Comparison of ENCODE assay signal across 12 mouse cellular contexts in genomic region chr15:63079825-63080224, GRCm38 (mm10).
DNase-seq lines count a peak whose midpoint lies in the region; ATAC-seq and TF ChIP-seq lines count a peak whose summit lies in the region.
"Had no signal": no experiment of that assay in that cellular context is flagged by ENCODE, and none has a peak within 500 bp of the region (broad histone marks: within the 10 kb centered on the region; RNA-seq: fewer than 3 reads in every experiment).

No protein-coding gene starts in this region.

- peak; percentile 41; the same call in 1 of the 2 replicates for ATAC-seq in embryonic facial prominence, embryonic 14.5 days (ENCODE audit: low read depth)
- peak; percentile 34; the same call in 1 of the 2 replicates for ATAC-seq in lung, embryonic 16.5 days (ENCODE audit: low read depth)
- ATAC-seq in lung, postnatal 0 days: no peak

- 64% methylated on average over 4 of the region's 4 CpGs for whole genome bisulfite sequencing in embryonic facial prominence, embryonic 14.5 days
- 82% methylated on average over 4 of the region's 4 CpGs for WGBS in embryonic facial prominence, embryonic 10.5 days
- WGBS in lung, embryonic 16.5 days: 66% methylated on average over 4 of the region's 4 CpGs
- WGBS in lung, adult 2 months: 79% methylated on average over 4 of the region's 4 CpGs
- 71% methylated on average over 4 of the region's 4 CpGs for WGBS in lung, postnatal 0 days

- H3K9me3 ChIP-seq in embryonic facial prominence, embryonic 14.5 days (ENCODE audit: control insufficient read depth, low read length): no peaks in the 10 kb centered on the region
- no peaks in the 10 kb centered on the region for H3K9me3 ChIP-seq in embryonic facial prominence, embryonic 10.5 days
- H3K9me3 ChIP-seq in lung, embryonic 16.5 days (ENCODE audit: control insufficient read depth, low read length): no peaks in the 10 kb centered on the region
- H3K9me3 ChIP-seq in lung, postnatal 0 days (ENCODE audit: low read length): no peaks in the 10 kb centered on the region

- H3K4me3 ChIP-seq in embryonic facial prominence, embryonic 14.5 days (ENCODE audit: low read depth, low read length): no peak overlapping the region
- H3K4me3 ChIP-seq in embryonic facial prominence, embryonic 10.5 days: no peak overlapping the region
- no peak overlapping the region for H3K4me3 ChIP-seq in lung, embryonic 16.5 days (ENCODE audit: low read length)
- H3K4me3 ChIP-seq in lung, adult 2 months (replicated peaks; ENCODE audit: extremely low read depth, low read depth, low read length): no peak overlapping the region
- H3K4me3 ChIP-seq in lung, postnatal 0 days (ENCODE audit: low read depth, low read length): no peak overlapping the region

- H3K4me1 ChIP-seq in embryonic facial prominence, embryonic 14.5 days (ENCODE audit: control insufficient read depth, insufficient read depth, low read length): no peaks in the 10 kb centered on the region
- H3K4me1 ChIP-seq in embryonic facial prominence, embryonic 10.5 days: no peaks in the 10 kb centered on the region
- no peaks in the 10 kb centered on the region for H3K4me1 ChIP-seq in lung, embryonic 16.5 days (replicated peaks; ENCODE audit: control insufficient read depth, insufficient read depth, low read length)
- H3K4me1 ChIP-seq in lung, adult 2 months (ENCODE audit: control insufficient read depth, insufficient read depth, low read length): no peaks in the 10 kb centered on the region
- H3K4me1 ChIP-seq in lung, postnatal 0 days (ENCODE audit: insufficient read depth, low read depth, low read length): no peaks in the 10 kb centered on the region

- no peak for TF ChIP-seq CTCF in lung, adult 2 months (IDR thresholded peaks at IDR 0.05; ENCODE audit: insufficient read depth, low read length)
- no peak for TF ChIP-seq CTCF in lung, postnatal 0 days (IDR thresholded peaks at IDR 0.05)

- no peak for TF ChIP-seq EP300 in lung, postnatal 0 days (IDR thresholded peaks at IDR 0.05)

- peak; percentile 47 for DNase-seq in embryonic facial prominence, embryonic 14.5 days (ENCODE audit: low spot score)
- DNase-seq in embryonic facial prominence, embryonic 10.5 days (ENCODE audit: low spot score): no peak
- DNase-seq in lung, adult 2 months: no peak
- DNase-seq in gastrocnemius, adult 18-20 months (ENCODE audit: low spot score): peak; percentile 70
- DNase-seq in lung, postnatal 0 days (ENCODE audit: low spot score): peak; percentile 24
- no peak for DNase-seq in kidney, adult 18-20 months
- no peak for DNase-seq in spleen, postnatal 14 days (ENCODE audit: low spot score in 2 of 2)
- DNase-seq: B cell, adult 2 months; liver; right cerebral cortex, adult 18-20 months had no signal

- no peak overlapping the region for H3K27ac ChIP-seq in embryonic facial prominence, embryonic 14.5 days (replicated peaks; ENCODE audit: low read depth, low read length)
- no peak overlapping the region for H3K27ac ChIP-seq in embryonic facial prominence, embryonic 10.5 days (replicated peaks)
- H3K27ac ChIP-seq in lung, embryonic 16.5 days (ENCODE audit: low read length): no peak overlapping the region
- H3K27ac ChIP-seq in lung, postnatal 0 days (ENCODE audit: low read length): no peak overlapping the region
- H3K27ac ChIP-seq: stomach, postnatal 0 days had no signal

- no peak overlapping the region for H3K4me2 ChIP-seq in embryonic facial prominence, embryonic 14.5 days (ENCODE audit: low read depth, low read length)
- H3K4me2 ChIP-seq in lung, embryonic 16.5 days (ENCODE audit: low read depth, low read length): no peak overlapping the region
- H3K4me2 ChIP-seq in lung, postnatal 0 days (replicated peaks; ENCODE audit: low read depth, low read length): no peak overlapping the region

- H3K36me3 ChIP-seq in embryonic facial prominence, embryonic 14.5 days (ENCODE audit: control insufficient read depth, insufficient read depth, low read length): no peaks in the 10 kb centered on the region
- no peaks in the 10 kb centered on the region for H3K36me3 ChIP-seq in embryonic facial prominence, embryonic 10.5 days (replicated peaks)
- no peaks in the 10 kb centered on the region for H3K36me3 ChIP-seq in lung, embryonic 16.5 days (ENCODE audit: control insufficient read depth, insufficient read depth, low read length)
- H3K36me3 ChIP-seq in lung, postnatal 0 days (ENCODE audit: insufficient read depth, low read length): no peaks in the 10 kb centered on the region

- TF ChIP-seq POLR2A in lung, adult 2 months (IDR thresholded peaks at IDR 0.05; ENCODE audit: borderline replicate concordance, extremely low read depth, low read depth, low read length): no peak

- H3K9ac ChIP-seq in embryonic facial prominence, embryonic 14.5 days (ENCODE audit: low read depth, low read length): no peak overlapping the region
- no peak overlapping the region for H3K9ac ChIP-seq in lung, embryonic 16.5 days (ENCODE audit: low read length)
- no peak overlapping the region for H3K9ac ChIP-seq in lung, postnatal 0 days (replicated peaks; ENCODE audit: low read depth)

- H3K27me3 ChIP-seq in embryonic facial prominence, embryonic 14.5 days (replicated peaks; ENCODE audit: control insufficient read depth, insufficient read depth, low read length): no peaks in the 10 kb centered on the region
- no peaks in the 10 kb centered on the region for H3K27me3 ChIP-seq in embryonic facial prominence, embryonic 10.5 days (replicated peaks; ENCODE audit: low read depth, poor library complexity, severe bottlenecking)
- no peaks in the 10 kb centered on the region for H3K27me3 ChIP-seq in lung, embryonic 16.5 days (ENCODE audit: control insufficient read depth, insufficient read depth, low read depth, low read length)
- no peaks in the 10 kb centered on the region for H3K27me3 ChIP-seq in lung, postnatal 0 days (replicated peaks; ENCODE audit: insufficient read depth, low read length)

Comparison
In these comparisons a context has a peak if more than half of its experiments do, and no peak if none do; other contexts are left out.
1. DNase-seq: peak in embryonic facial prominence, embryonic 14.5 days (single experiment), gastrocnemius, adult 18-20 months (single experiment) and lung, postnatal 0 days (single experiment); none in embryonic facial prominence, embryonic 10.5 days (single experiment), lung, adult 2 months (single experiment), kidney, adult 18-20 months (single experiment) and spleen, postnatal 14 days (0 of 2).